Mouse (Mus musculus): ENCODE measurements around the gene Gng4.

DNA sequence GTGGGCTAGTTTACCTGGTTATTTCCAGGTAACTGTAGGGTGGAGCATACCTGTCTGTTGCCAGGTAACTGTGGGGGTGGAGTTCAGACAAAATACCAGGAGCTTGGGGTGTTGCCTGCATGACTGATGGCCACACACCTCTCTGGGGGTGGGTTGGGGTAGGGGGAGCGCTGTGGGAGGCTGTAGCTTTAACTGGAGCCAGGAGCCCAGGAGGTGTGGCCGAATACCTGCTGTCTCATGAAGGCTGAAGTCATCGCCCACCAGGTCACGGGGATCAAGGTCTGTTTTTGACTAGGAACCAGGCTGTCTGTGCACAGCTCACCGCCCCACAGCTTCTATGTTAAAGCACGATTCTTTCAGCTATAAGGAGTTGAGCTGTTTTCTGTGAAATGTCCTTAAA, 79.1 kb downstream of the Gng4 start:
- TF ChIP-seq CTCF (IDR thresholded peaks at IDR 0.05; ENCODE audit: borderline replicate concordance, insufficient read depth, low read length): no peak
- no peak for TF ChIP-seq POLR2A (IDR thresholded peaks at IDR 0.05; ENCODE audit: low read depth, low read length)

All from embryonic fibroblast, embryonic 13.5 days (primary cell).